Mouse (Mus musculus) lung, adult 2 months (tissue): ENCODE data around the gene Cdhr2.
A peak's percentile ranks its signal among the peaks of the same experiment; 100 is the strongest.

Source experiments
- CTCF ChIP-seq: fragments of 200-500 bp; IDR thresholded peaks from 2 replicates; pipeline ENCODE4 v1.5.1; 2011; ENCODE audit warnings: mild to moderate bottlenecking, low read length, control low read depth; ENCODE audit not compliant: insufficient read depth
- POLR2A ChIP-seq: fragments of 200-500 bp; IDR thresholded peaks from 2 replicates; pipeline ENCODE4 v1.6.1; 2011; ENCODE audit warnings: low read depth, mild to moderate bottlenecking, control low read depth, low read length, borderline replicate concordance; ENCODE audit errors: extremely low read depth

- TF ChIP-seq POLR2A (no peak), CTCF (peak; percentile 52)
Measured at GRCm38 (mm10) chr13:54758045-54758755, 56.9 kb downstream of the Cdhr2 start.
